Mouse (Mus musculus) forebrain, postnatal 0 days (tissue): ENCODE measurements around the gene Tgfbr2. TPM values are rescaled to one million over a fixed set of nuclear protein-coding genes. Genes with fewer than 3 reads are reported as not detected.
A peak's percentile ranks its signal among the peaks of the same experiment; 100 is the strongest.
"Not testable (repeated sequence)": the region's sequence is repeated elsewhere in the genome, so short reads cannot be mapped to it uniquely, and the experiment has no call there.

ENCODE experiments used
- ATAC-seq: fragments of 200-750 bp; cut with Nextera tagmentation; 2 replicates; pipeline ENCODE4 v1.8.0; 2017; ENCODE audit warnings: mild to moderate bottlenecking, moderate library complexity
- DNase-seq: peaks from one replicate; pipeline ENCODE4 v3.0.0-alpha.2; 2015
- H3K27ac ChIP-seq: fragments of 300-500 bp; sonication (generic); 2 replicates; pipeline ENCODE4 v1.5.1; 2014; ENCODE audit warnings: low read depth, mild to moderate bottlenecking, antibody characterized with exemption, low read length, moderate library complexity, mixed read lengths
- H3K27me3 ChIP-seq: fragments of 300-500 bp; sonication (generic); 2 replicates; pipeline ENCODE4 v1.6.1; 2014; ENCODE audit warnings: mild to moderate bottlenecking, low read length, mixed read lengths; ENCODE audit not compliant: insufficient read depth
- H3K36me3 ChIP-seq: fragments of 300-500 bp; sonication (generic); 2 replicates; pipeline ENCODE4 v1.6.1; 2014; ENCODE audit warnings: mild to moderate bottlenecking, moderate library complexity; ENCODE audit not compliant: insufficient read depth
- H3K4me1 ChIP-seq: fragments of 300-500 bp; sonication (generic); 2 replicates; pipeline ENCODE4 v1.6.1; 2014; ENCODE audit warnings: antibody characterized with exemption; ENCODE audit not compliant: insufficient read depth
- H3K4me2 ChIP-seq: fragments of 300-500 bp; sonication (generic); 2 replicates; pipeline ENCODE4 v1.6.1; 2014; ENCODE audit warnings: low read depth, mild to moderate bottlenecking, moderate library complexity
- H3K4me3 ChIP-seq: fragments of 300-500 bp; sonication (generic); 2 replicates; pipeline ENCODE4 v1.5.1; 2014; ENCODE audit warnings: low read depth, low read length, mixed read lengths
- H3K9ac ChIP-seq: fragments of 300-500 bp; sonication (generic); 2 replicates; pipeline ENCODE4 v1.6.1; 2014; ENCODE audit warnings: mild to moderate bottlenecking
- H3K9me3 ChIP-seq: fragments of 300-500 bp; sonication (generic); 2 replicates; pipeline ENCODE4 v1.6.1; 2016; ENCODE audit warnings: low read length
- CTCF ChIP-seq: sonication (generic); IDR thresholded peaks from 2 replicates; pipeline ENCODE4 v1.5.1; 2016; ENCODE audit warnings: antibody characterized with exemption, control low read depth, low read depth
- WGBS: fragments of 180-500 bp; shearing (Covaris S2); extraction: QIAGEN DNeasy Blood & Tissue Kit; methylation state at CpG from one replicate; pipeline ENCODE4 v1.1.7; 2014; 5-methylcytosine and 5-hydroxymethylcytosine counted together
- polyA plus RNA-seq: library from polyadenylated mRNA; unstranded; fragments of >200 nt; fragmentation: Nextera tagmentation; extraction: Ambion mirVana; gene quantifications from 2 replicates; pipeline ENCODE4 v1.2.1, GENCODE M21; 2015
- total RNA-seq: library from RNA; depleted of rRNA; stranded (reverse); fragments of >200 nt; gene quantifications from 2 replicates; pipeline ENCODE4 v1.2.3, GENCODE M21; 2014

Tgfbr2 gene
- total and polyA plus RNA-seq, 2 experiments from 2014 or later = 6.5 to 20.8 TPM

DNA sequence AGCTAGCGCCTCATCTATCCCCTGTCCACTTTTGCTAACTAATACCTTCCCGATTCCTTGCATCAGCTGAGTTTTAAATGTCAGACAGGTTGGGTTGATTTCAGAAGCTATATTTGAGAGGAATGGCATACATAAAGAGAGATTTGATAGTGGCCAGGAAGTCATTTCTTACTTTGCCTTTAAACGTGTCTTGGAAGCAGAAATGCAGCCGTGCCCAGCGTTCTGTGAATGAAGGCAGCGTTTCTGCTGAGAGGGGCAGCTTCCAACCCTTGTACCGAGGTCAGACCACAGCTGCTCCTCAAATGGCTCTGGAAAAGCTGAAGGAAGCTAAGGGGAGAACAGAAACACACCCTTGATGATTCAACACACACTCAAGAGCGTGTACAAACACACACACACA lies 121.2 kb downstream of the Tgfbr2 start:
- ATAC-seq (no peak), DNase-seq (no peak)
- no peak overlapping the region for H3K27ac ChIP-seq
- WGBS = 85% methylated on average over 8 of the region's 8 CpGs
- H3K4me1 ChIP-seq = no peaks in the 10 kb centered on the region
- H3K4me2 ChIP-seq = no peak overlapping the region
- H3K4me3 ChIP-seq = no peak overlapping the region
- no peaks in the 10 kb centered on the region for H3K36me3 ChIP-seq
- no peaks in the 10 kb centered on the region for H3K27me3 ChIP-seq
- H3K9ac ChIP-seq = no peak overlapping the region
- H3K9me3 ChIP-seq = no peaks in the 10 kb centered on the region
- TF ChIP-seq CTCF = no peak

DNA sequence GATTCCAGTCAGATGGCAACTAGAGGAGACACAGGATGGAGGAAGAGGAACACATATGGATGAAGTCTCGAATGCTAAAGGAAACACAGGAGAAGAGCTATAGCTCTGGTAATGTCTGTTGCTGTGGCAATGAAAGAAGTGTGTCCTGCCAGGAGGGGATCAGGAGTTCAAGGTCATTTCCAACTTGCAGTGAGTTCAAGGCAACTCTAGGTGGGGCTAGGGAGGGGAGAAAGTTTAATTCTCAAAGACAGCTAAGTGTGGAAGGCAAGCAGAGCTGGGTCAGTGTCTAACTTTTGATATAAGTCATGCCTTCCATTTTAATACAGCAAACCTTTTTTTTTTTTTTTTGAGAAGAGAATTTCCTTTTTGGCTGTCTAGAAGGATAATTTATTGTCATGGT lies 125.2 kb downstream of the Tgfbr2 start:
- TF ChIP-seq CTCF = 0 out of 2 replicates have a peak, but pooled peaks have one; percentile 2
- no peak overlapping the region for H3K4me2 ChIP-seq
- no peak overlapping the region for H3K27ac ChIP-seq
- H3K9ac ChIP-seq = no peak overlapping the region
- no peak for ATAC-seq
- H3K4me3 ChIP-seq = no peak overlapping the region
- DNase-seq = no peak
- H3K36me3 ChIP-seq = no peaks in the 10 kb centered on the region
- no peaks in the 10 kb centered on the region for H3K9me3 ChIP-seq
- no peaks in the 10 kb centered on the region for H3K27me3 ChIP-seq
- H3K4me1 ChIP-seq = no peaks in the 10 kb centered on the region
- WGBS = 81% methylated on average over 1 of the region's 1 CpGs

DNA sequence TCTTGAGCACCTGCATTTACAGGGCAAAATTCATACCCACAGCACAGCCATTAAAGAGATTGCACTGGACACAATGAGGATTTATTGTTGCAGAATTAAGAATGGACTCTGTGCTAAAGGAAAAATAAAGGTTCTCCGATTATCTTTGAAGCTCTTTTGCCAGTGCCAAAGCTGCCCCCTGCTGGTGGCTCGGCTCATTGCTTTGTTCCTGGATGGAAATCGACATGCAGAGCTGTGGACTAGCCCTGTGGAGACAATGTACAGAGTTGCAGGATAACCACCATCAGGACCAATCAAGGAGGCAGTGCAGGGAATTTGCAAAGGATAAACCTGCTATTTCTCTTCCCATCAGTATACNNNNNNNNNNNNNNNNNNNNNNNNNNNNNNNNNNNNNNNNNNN lies 133.4 kb downstream of the Tgfbr2 start:
- Histone ChIP-seq H3K4me2 (no peak overlapping the region), H3K27me3 (no peaks in the 10 kb centered on the region), H3K4me1 (no peaks in the 10 kb centered on the region), H3K36me3 (no peaks in the 10 kb centered on the region), H3K27ac (no peak overlapping the region), H3K9me3 (no peaks in the 10 kb centered on the region), H3K4me3 (no peak overlapping the region), H3K9ac (no peak overlapping the region)
- TF ChIP-seq CTCF = peak; percentile 95
- ATAC-seq (peak; percentile 16; the same call in 1 of the 2 replicates), DNase-seq (peak; percentile 93)
- WGBS = 4% methylated on average over 3 of the region's 3 CpGs

DNA sequence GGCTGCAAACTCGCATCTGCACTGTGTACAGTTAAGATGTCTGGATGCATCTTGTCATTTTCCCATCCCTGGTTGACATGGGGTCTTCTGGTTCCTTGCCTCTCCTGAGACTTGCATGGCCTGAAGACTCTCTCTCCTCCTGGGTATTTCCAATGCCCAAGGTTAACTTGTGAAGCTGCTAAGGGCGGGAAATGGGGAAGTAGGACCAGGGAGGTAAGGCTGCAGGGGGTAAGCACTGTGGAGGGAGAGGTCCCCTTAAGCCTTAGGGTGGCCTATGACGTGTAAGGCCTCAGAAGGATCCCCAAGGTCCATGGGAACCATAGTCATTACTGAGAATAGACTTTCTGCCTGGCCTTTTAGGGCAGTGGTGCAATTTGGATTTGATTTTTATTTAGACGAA lies 133.8 kb downstream of the Tgfbr2 start:
- H3K4me3 ChIP-seq = no peak overlapping the region
- WGBS = 79% methylated on average over 4 of the region's 4 CpGs
- ATAC-seq (no peak), DNase-seq (no peak)
- H3K4me1 ChIP-seq = no peaks in the 10 kb centered on the region
- H3K27me3 ChIP-seq = no peaks in the 10 kb centered on the region
- TF ChIP-seq CTCF = no peak
- H3K9me3 ChIP-seq = no peaks in the 10 kb centered on the region
- H3K4me2 ChIP-seq = no peak overlapping the region
- H3K27ac ChIP-seq = no peak overlapping the region
- H3K9ac ChIP-seq = no peak overlapping the region
- H3K36me3 ChIP-seq = no peaks in the 10 kb centered on the region

DNA sequence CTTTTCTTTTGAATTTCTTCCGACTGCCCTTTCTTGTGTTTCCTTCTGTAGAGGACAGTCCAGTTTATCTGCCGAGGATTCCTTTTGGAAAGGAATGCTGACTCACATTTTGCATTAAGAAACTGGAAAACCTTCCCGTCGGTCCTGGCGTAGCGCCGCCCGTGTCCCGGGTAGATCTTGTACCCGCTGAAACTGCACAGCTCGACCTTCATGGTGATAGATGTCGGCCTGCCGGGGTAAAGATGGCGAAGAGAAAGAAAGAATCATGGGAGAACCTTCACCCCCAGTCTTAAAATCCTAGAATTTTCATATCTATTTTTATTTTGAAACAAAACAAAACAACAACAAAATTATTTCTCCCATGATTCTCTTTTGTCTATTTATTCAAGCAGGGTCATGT lies 134.3 kb downstream of the Tgfbr2 start:
- not testable (repeated sequence) for H3K4me3 ChIP-seq, DNase-seq, H3K27ac ChIP-seq, H3K4me1 ChIP-seq, H3K27me3 ChIP-seq, H3K9ac ChIP-seq, ATAC-seq, H3K4me2 ChIP-seq, H3K9me3 ChIP-seq, H3K36me3 ChIP-seq
- 93% methylated on average over 14 of the region's 14 CpGs for WGBS

DNA sequence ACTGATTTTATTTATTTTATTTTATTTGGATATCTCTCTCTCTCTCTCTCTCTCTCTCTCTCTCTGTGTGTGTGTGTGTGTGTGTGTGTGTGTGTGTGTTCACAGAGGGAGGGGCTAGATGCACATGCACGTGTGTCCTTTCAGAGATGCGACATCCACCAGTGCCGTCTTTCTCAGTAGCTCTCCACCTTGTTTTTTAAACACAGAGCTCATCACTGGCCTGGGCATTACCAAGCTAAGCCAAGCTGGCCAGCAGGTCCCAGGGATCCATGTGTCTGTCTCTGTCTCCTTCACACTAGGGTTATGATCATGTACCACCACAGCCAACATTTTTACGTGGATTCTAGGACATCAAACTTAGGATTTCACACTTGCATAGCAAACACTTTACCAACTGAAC lies 135.2 kb downstream of the Tgfbr2 start:
- Histone ChIP-seq H3K27me3 (no peaks in the 10 kb centered on the region), H3K4me1 (no peaks in the 10 kb centered on the region)
- 80% methylated on average over 4 of the region's 4 CpGs for WGBS

DNA sequence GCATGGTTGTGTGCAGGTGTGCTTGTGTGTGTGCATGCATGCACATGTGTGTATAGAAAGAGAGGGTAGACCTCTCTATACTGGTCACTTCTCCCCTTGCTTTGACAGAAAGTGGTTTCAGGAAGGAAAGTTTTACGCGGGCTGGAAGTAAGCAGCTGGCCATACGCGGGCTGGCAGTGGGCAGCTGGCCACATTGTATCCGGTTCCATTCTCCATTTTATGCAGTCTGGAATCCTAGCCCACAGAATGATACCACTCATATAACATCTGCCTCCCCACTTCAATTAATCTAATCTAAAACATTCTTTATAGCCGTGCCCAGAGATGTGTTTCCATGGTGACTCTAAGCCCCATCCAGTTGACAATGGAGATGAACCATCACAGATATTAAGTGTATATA lies 136.9 kb downstream of the Tgfbr2 start:
- no peaks in the 10 kb centered on the region for H3K4me1 ChIP-seq
- no peaks in the 10 kb centered on the region for H3K9me3 ChIP-seq
- TF ChIP-seq CTCF = no peak
- H3K27ac ChIP-seq = no peak overlapping the region
- no peaks in the 10 kb centered on the region for H3K36me3 ChIP-seq
- H3K27me3 ChIP-seq = no peaks in the 10 kb centered on the region
- no peak overlapping the region for H3K4me3 ChIP-seq
- H3K4me2 ChIP-seq = no peak overlapping the region
- no peak for ATAC-seq
- 67% methylated on average over 6 of the region's 6 CpGs for WGBS
- H3K9ac ChIP-seq = no peak overlapping the region
- DNase-seq = no peak

More for the DNA sequence above, 135.2 kb downstream of the Tgfbr2 start:
- Histone ChIP-seq H3K27ac (no peak overlapping the region), H3K9ac (no peak overlapping the region), H3K4me3 (no peak overlapping the region), H3K9me3 (no peaks in the 10 kb centered on the region), H3K36me3 (no peaks in the 10 kb centered on the region), H3K4me2 (no peak overlapping the region)
- no peak for TF ChIP-seq CTCF
- DNase-seq (no peak), ATAC-seq (no peak)
